Mouse (Mus musculus): Measurements from ENCODE around the gene Taar8a. TPM values are rescaled to one million over a fixed set of nuclear protein-coding genes. Genes with fewer than 3 reads are reported as not detected.
A peak's percentile ranks its signal among the peaks of the same experiment; 100 is the strongest.
"Not testable (repeated sequence)": the region's sequence is repeated elsewhere in the genome, so short reads cannot be mapped to it uniquely, and the experiment has no call there.

The Taar8a gene
- polyA plus RNA-seq, 2 experiments: not detected

GRCm38 (mm10) chr10:24085936-24086335 is 9.6 kb downstream of the Taar8a start:
- no peak overlapping the region for H3K4me3 ChIP-seq (ENCODE audit: insufficient read depth in 1 of 2, low read depth in 2 of 2, low read length in 2 of 2)
- no peak for ATAC-seq (ENCODE audit: insufficient read depth)

GRCm38 (mm10) chr10:24086555-24086954 is 10.3 kb downstream of the Taar8a start:
- H3K9me3 ChIP-seq (ENCODE audit: control insufficient read depth, low read length): no peaks in the 10 kb centered on the region
- no peak overlapping the region for H3K4me3 ChIP-seq (ENCODE audit: insufficient read depth in 1 of 2, low read depth in 2 of 2, low read length in 2 of 2)
- ATAC-seq (ENCODE audit: insufficient read depth) (no peak), DNase-seq (ENCODE audit: low read depth in 3 of 3, low spot score in 3 of 3) (no peak)
- no peak overlapping the region for H3K4me2 ChIP-seq (ENCODE audit: low read depth)
- no peak overlapping the region for H3K9ac ChIP-seq (replicated peaks)
- peaks cover 0 to 9% of the 10 kb centered on the region in 2 experiments; a peak in 2 of 4 replicates for H3K4me1 ChIP-seq (replicated peaks; ENCODE audit: control insufficient read depth in 2 of 2, insufficient read depth in 2 of 2, low read length in 1 of 2)
- 34% methylated on average over 5 of the region's 5 CpGs for WGBS (ENCODE audit: insufficient replicate concordance)
- no peak overlapping the region for H3K27ac ChIP-seq
- TF ChIP-seq CTCF (IDR thresholded peaks at IDR 0.05; ENCODE audit: low read depth): no peak
- TF ChIP-seq EP300 (IDR thresholded peaks at IDR 0.05; ENCODE audit: low read depth): no peak
- H3K27me3 ChIP-seq (ENCODE audit: control insufficient read depth, insufficient read depth, low read length): no peaks in the 10 kb centered on the region
- H3K36me3 ChIP-seq (replicated peaks; ENCODE audit: control insufficient read depth, insufficient read depth, low read depth): no peaks in the 10 kb centered on the region

More at GRCm38 (mm10) chr10:24085936-24086335, 9.6 kb downstream of the Taar8a start:
- WGBS (ENCODE audit: insufficient replicate concordance): 60% methylated on average over 5 of the region's 5 CpGs
- no peak overlapping the region for H3K9ac ChIP-seq (replicated peaks)
- H3K27ac ChIP-seq: no peak overlapping the region
- no peaks in the 10 kb centered on the region for H3K9me3 ChIP-seq (ENCODE audit: control insufficient read depth, low read length)
- H3K36me3 ChIP-seq (replicated peaks; ENCODE audit: control insufficient read depth, insufficient read depth, low read depth): no peaks in the 10 kb centered on the region
- H3K4me2 ChIP-seq (ENCODE audit: low read depth): no peak overlapping the region
- H3K27me3 ChIP-seq (ENCODE audit: control insufficient read depth, insufficient read depth, low read length): no peaks in the 10 kb centered on the region
- peaks cover 0 to 9% of the 10 kb centered on the region in 2 experiments; a peak in 2 of 4 replicates for H3K4me1 ChIP-seq (replicated peaks; ENCODE audit: control insufficient read depth in 2 of 2, insufficient read depth in 2 of 2, low read length in 1 of 2)
- no peak for DNase-seq (ENCODE audit: low read depth in 3 of 3, low spot score in 3 of 3)
- TF ChIP-seq EP300 (IDR thresholded peaks at IDR 0.05; ENCODE audit: low read depth): no peak
- no peak for TF ChIP-seq CTCF (IDR thresholded peaks at IDR 0.05; ENCODE audit: low read depth)

- Histone ChIP-seq H3K27ac (no peak overlapping the region), H3K27me3 (ENCODE audit: control insufficient read depth, insufficient read depth, low read length) (no peaks in the 10 kb centered on the region), H3K4me1 (replicated peaks; ENCODE audit: control insufficient read depth in 2 of 2, insufficient read depth in 2 of 2, low read length in 1 of 2) (peaks cover 0 to 9% of the 10 kb centered on the region in 2 experiments; a peak in 2 of 4 replicates), H3K4me2 (ENCODE audit: low read depth) (no peak overlapping the region), H3K4me3 (ENCODE audit: insufficient read depth in 1 of 2, low read depth in 2 of 2, low read length in 2 of 2) (no peak overlapping the region), H3K36me3 (replicated peaks; ENCODE audit: control insufficient read depth, insufficient read depth, low read depth) (no peaks in the 10 kb centered on the region), H3K9ac (replicated peaks) (no peak overlapping the region), H3K9me3 (ENCODE audit: control insufficient read depth, low read length) (no peaks in the 10 kb centered on the region)
- TF ChIP-seq EP300 (IDR thresholded peaks at IDR 0.05; ENCODE audit: low read depth) (no peak), CTCF (IDR thresholded peaks at IDR 0.05; ENCODE audit: low read depth) (no peak)
- DNase-seq (ENCODE audit: low read depth in 3 of 3, low spot score in 3 of 3): no peak
- no peak for ATAC-seq (ENCODE audit: insufficient read depth)
- 51% methylated on average over 2 of the region's 2 CpGs for WGBS (ENCODE audit: insufficient replicate concordance)
Observed at GRCm38 (mm10) chr10:24087168-24087567, 10.9 kb downstream of the Taar8a start.

- Histone ChIP-seq H3K36me3 (replicated peaks; ENCODE audit: control insufficient read depth, insufficient read depth, low read depth) (no peaks in the 10 kb centered on the region), H3K27me3 (ENCODE audit: control insufficient read depth, insufficient read depth, low read length) (no peaks in the 10 kb centered on the region), H3K9me3 (ENCODE audit: control insufficient read depth, low read length) (no peaks in the 10 kb centered on the region), H3K4me1 (replicated peaks; ENCODE audit: control insufficient read depth in 2 of 2, insufficient read depth in 2 of 2, low read length in 1 of 2) (peaks cover 0 to 2% of the 10 kb centered on the region in 2 experiments; a peak in 2 of 4 replicates), H3K4me3 (ENCODE audit: insufficient read depth in 1 of 2, low read depth in 2 of 2, low read length in 2 of 2) (no peak within 1 kb of the TSS), H3K27ac (no peak within 1 kb of the TSS), H3K9ac (replicated peaks) (no peak within 1 kb of the TSS), H3K4me2 (ENCODE audit: low read depth) (no peak within 1 kb of the TSS)
- ATAC-seq (ENCODE audit: insufficient read depth) (no peak), DNase-seq (ENCODE audit: low read depth in 3 of 3, low spot score in 3 of 3) (no peak)
- TF ChIP-seq EP300 (IDR thresholded peaks at IDR 0.05; ENCODE audit: low read depth) (no peak), CTCF (IDR thresholded peaks at IDR 0.05; ENCODE audit: low read depth) (no peak)
- 40% methylated on average over 2 of the region's 2 CpGs for WGBS (ENCODE audit: insufficient replicate concordance)
Observed at GRCm38 (mm10) chr10:24092194-24092593, 15.9 kb downstream of the Taar8a start, which contains the start of gene Taar8b. Taar8b (minus strand) TSS chr10:24092294.

- not testable (repeated sequence) for H3K36me3 ChIP-seq (replicated peaks; ENCODE audit: control insufficient read depth, insufficient read depth, low read depth); H3K9me3 ChIP-seq (ENCODE audit: control insufficient read depth, low read length); H3K4me3 ChIP-seq (ENCODE audit: insufficient read depth in 1 of 2, low read depth in 2 of 2, low read length in 2 of 2); DNase-seq (ENCODE audit: low read depth in 3 of 3, low spot score in 3 of 3); H3K9ac ChIP-seq (replicated peaks); H3K27me3 ChIP-seq (ENCODE audit: control insufficient read depth, insufficient read depth, low read length); H3K27ac ChIP-seq; H3K4me2 ChIP-seq (ENCODE audit: low read depth); H3K4me1 ChIP-seq (replicated peaks; ENCODE audit: control insufficient read depth in 2 of 2, insufficient read depth in 2 of 2, low read length in 1 of 2)
- WGBS (ENCODE audit: insufficient replicate concordance): 50% methylated on average over 2 of the region's 2 CpGs
- ATAC-seq (ENCODE audit: insufficient read depth): peak; percentile 31; the same call in 1 of the 2 replicates
Observed at GRCm38 (mm10) chr10:24097010-24097409, 20.7 kb downstream of the Taar8a start.

GRCm38 (mm10) chr10:24101812-24102211 is 25.5 kb downstream of the Taar8a start, which contains the start of gene Taar8c:
Taar8c (minus strand) TSS chr10:24101912.
- not testable (repeated sequence) for H3K4me2 ChIP-seq (ENCODE audit: low read depth); H3K9me3 ChIP-seq (ENCODE audit: control insufficient read depth, low read length); H3K27ac ChIP-seq; H3K36me3 ChIP-seq (replicated peaks; ENCODE audit: control insufficient read depth, insufficient read depth, low read depth); H3K9ac ChIP-seq (replicated peaks); H3K4me1 ChIP-seq (replicated peaks; ENCODE audit: control insufficient read depth in 2 of 2, insufficient read depth in 2 of 2, low read length in 1 of 2); DNase-seq (ENCODE audit: low read depth in 3 of 3, low spot score in 3 of 3); H3K4me3 ChIP-seq (ENCODE audit: insufficient read depth in 1 of 2, low read depth in 2 of 2, low read length in 2 of 2); H3K27me3 ChIP-seq (ENCODE audit: control insufficient read depth, insufficient read depth, low read length); ATAC-seq (ENCODE audit: insufficient read depth)
- 43% methylated on average over 1 of the region's 3 CpGs for WGBS (ENCODE audit: insufficient replicate concordance)

GRCm38 (mm10) chr10:24103299-24103698 is 27.0 kb downstream of the Taar8a start:
- H3K36me3 ChIP-seq (replicated peaks; ENCODE audit: control insufficient read depth, insufficient read depth, low read depth); H3K9me3 ChIP-seq (ENCODE audit: control insufficient read depth, low read length); H3K4me1 ChIP-seq (replicated peaks; ENCODE audit: control insufficient read depth in 2 of 2, insufficient read depth in 2 of 2, low read length in 1 of 2); H3K4me3 ChIP-seq (ENCODE audit: insufficient read depth in 1 of 2, low read depth in 2 of 2, low read length in 2 of 2); H3K27me3 ChIP-seq (ENCODE audit: control insufficient read depth, insufficient read depth, low read length); H3K9ac ChIP-seq (replicated peaks); H3K4me2 ChIP-seq (ENCODE audit: low read depth); DNase-seq (ENCODE audit: low read depth in 3 of 3, low spot score in 3 of 3); H3K27ac ChIP-seq: not testable (repeated sequence)
- ATAC-seq (ENCODE audit: insufficient read depth): peak; percentile 47; the same call in 1 of the 2 replicates
- 5% methylated on average over 1 of the region's 1 CpGs for WGBS (ENCODE audit: insufficient replicate concordance)
